Mouse (Mus musculus): ENCODE measurements around the gene Fam184a.

- no peak for TF ChIP-seq POLR2A (IDR thresholded peaks at IDR 0.05; ENCODE audit: extremely low read depth, insufficient read depth, low read length)
- TF ChIP-seq CTCF (IDR thresholded peaks at IDR 0.05; ENCODE audit: extremely low read depth, insufficient read depth, low read length): no peak
These were observed 4.9 kb downstream of the Fam184a start for GRCm38 (mm10) chr10:53746039-53746438.
